Mouse (Mus musculus) stomach, embryonic 14.5 days (tissue): ENCODE data around the gene Fhit. TPM values are rescaled to one million over a fixed set of nuclear protein-coding genes. Genes with fewer than 3 reads are reported as not detected.
A peak's percentile ranks its signal among the peaks of the same experiment; 100 is the strongest.

Source experiments
- ATAC-seq: fragments of 200-750 bp; cut with Nextera tagmentation; 2 replicates; pipeline ENCODE4 v1.8.0; 2017; ENCODE audit warnings: low read depth, moderate TSS enrichment; ENCODE audit not compliant: insufficient number of reproducible peaks, insufficient read depth, low FRiP score
- H3K27ac ChIP-seq: fragments of 300-500 bp; sonication (generic); 2 replicates; pipeline ENCODE4 v1.5.1; 2014; ENCODE audit warnings: mild to moderate bottlenecking, low read length, moderate library complexity, mixed read lengths
- H3K27me3 ChIP-seq: fragments of 300-500 bp; sonication (generic); 2 replicates; pipeline ENCODE4 v1.6.1; 2014; ENCODE audit warnings: low read length, control low read depth, mixed read lengths; ENCODE audit not compliant: control insufficient read depth, insufficient read depth
- H3K36me3 ChIP-seq: fragments of 300-500 bp; sonication (generic); 2 replicates; pipeline ENCODE4 v1.6.1; 2014; ENCODE audit warnings: mild to moderate bottlenecking, control low read depth, low read length, moderate library complexity, mixed read lengths; ENCODE audit not compliant: control insufficient read depth, insufficient read depth
- H3K4me1 ChIP-seq: fragments of 300-500 bp; sonication (generic); 2 replicates; pipeline ENCODE4 v1.6.1; 2014; ENCODE audit warnings: low read length, control low read depth, mixed read lengths; ENCODE audit not compliant: control insufficient read depth, insufficient read depth
- H3K4me2 ChIP-seq: fragments of 300-500 bp; sonication (generic); replicated peaks from 2 replicates; pipeline ENCODE4 v1.6.1; 2014; ENCODE audit warnings: low read depth, low read length, control low read depth
- H3K4me3 ChIP-seq: fragments of 300-500 bp; sonication (generic); 2 replicates; pipeline ENCODE4 v1.5.1; 2014; ENCODE audit warnings: low read depth, low read length, control low read depth
- H3K9ac ChIP-seq: fragments of 300-500 bp; sonication (generic); replicated peaks from 2 replicates; pipeline ENCODE4 v1.6.1; 2014; ENCODE audit warnings: low read depth, mild to moderate bottlenecking, control low read depth, low read length, moderate library complexity, mixed read lengths
- H3K9me3 ChIP-seq: fragments of 300-500 bp; sonication (generic); 2 replicates; pipeline ENCODE4 v1.6.1; 2016; ENCODE audit warnings: low read depth, low read length, control low read depth; ENCODE audit not compliant: control insufficient read depth
- WGBS: fragments of 180-500 bp; shearing (Covaris S2); extraction: QIAGEN DNeasy Blood & Tissue Kit; methylation state at CpG from one replicate; pipeline ENCODE4 v1.1.7; 2014; 5-methylcytosine and 5-hydroxymethylcytosine counted together
- polyA plus RNA-seq: library from polyadenylated mRNA; unstranded; fragments of >200 nt; fragmentation: Nextera tagmentation; extraction: Ambion mirVana; gene quantifications from 2 replicates; pipeline ENCODE4 v1.2.1, GENCODE M21; 2014

Fhit gene
- polyA plus RNA-seq = 9.7 and 10.3 TPM in 2 replicates

DNA sequence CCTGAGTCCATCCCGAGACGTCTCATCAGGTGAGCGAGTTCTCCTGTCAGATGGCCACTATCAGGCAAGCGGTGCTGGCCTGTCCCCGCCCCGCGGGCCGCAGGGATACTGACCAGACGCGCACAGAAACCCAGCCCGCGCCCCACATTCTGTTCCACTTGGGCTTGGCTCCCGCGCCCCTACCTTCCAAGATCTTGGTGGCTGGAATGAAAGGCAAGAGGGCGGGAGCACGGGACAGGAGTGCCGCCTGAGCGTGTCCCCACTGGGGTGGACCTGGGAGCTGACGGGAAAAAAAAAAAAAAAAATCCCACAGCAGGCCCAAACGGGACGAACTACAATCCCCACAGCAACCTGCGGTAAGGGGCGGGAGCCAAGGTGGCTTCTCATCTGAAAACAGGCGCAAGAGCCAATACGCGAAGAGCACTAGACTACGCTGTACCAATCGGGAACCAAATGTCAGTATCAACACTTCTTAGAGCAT lies at the start of gene Fhit:
Fhit (minus strand) TSS at position 285 of the 481 bp plus-strand sequence.
- WGBS = under 1% methylated on average over 28 of the region's 28 CpGs
- Histone ChIP-seq H3K36me3 (no peaks in the 10 kb centered on the region), H3K4me3 (peak within 1 kb of the TSS; percentile 61), H3K4me2 (peak within 1 kb of the TSS; percentile 71), H3K9ac (peak within 1 kb of the TSS; percentile 40), H3K27ac (peak within 1 kb of the TSS; percentile 22; the same call in 1 of the 2 replicates), H3K9me3 (no peaks in the 10 kb centered on the region), H3K27me3 (no peaks in the 10 kb centered on the region), H3K4me1 (no peaks in the 10 kb centered on the region)
- ATAC-seq = peak; percentile 98

DNA sequence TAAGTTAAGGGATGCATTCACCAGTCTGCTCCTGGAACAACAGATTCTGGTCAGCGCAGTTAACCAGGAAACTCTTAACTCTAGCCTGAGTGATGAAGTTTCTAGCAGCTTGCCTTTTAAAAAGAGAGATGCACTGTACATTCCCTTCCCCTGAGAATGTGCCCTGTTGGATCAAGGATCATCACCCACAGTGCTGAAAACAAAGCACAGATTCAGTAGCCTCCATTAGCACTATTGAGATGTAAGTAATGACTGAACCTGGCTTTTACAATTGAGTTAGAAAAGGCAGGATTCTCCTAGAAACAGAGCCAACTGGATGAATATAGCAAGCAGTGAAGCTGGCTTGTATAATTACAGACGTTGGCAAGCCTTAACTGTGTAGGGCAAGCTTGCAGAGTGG lies 45.0 kb upstream of the Fhit start:
- WGBS = 62% methylated on average over 2 of the region's 2 CpGs
- Histone ChIP-seq H3K9me3 (no peaks in the 10 kb centered on the region), H3K27ac (no peak overlapping the region), H3K4me1 (no peaks in the 10 kb centered on the region), H3K36me3 (no peaks in the 10 kb centered on the region), H3K9ac (no peak overlapping the region), H3K4me3 (no peak overlapping the region), H3K27me3 (no peaks in the 10 kb centered on the region), H3K4me2 (no peak overlapping the region)
- ATAC-seq = no peak

DNA sequence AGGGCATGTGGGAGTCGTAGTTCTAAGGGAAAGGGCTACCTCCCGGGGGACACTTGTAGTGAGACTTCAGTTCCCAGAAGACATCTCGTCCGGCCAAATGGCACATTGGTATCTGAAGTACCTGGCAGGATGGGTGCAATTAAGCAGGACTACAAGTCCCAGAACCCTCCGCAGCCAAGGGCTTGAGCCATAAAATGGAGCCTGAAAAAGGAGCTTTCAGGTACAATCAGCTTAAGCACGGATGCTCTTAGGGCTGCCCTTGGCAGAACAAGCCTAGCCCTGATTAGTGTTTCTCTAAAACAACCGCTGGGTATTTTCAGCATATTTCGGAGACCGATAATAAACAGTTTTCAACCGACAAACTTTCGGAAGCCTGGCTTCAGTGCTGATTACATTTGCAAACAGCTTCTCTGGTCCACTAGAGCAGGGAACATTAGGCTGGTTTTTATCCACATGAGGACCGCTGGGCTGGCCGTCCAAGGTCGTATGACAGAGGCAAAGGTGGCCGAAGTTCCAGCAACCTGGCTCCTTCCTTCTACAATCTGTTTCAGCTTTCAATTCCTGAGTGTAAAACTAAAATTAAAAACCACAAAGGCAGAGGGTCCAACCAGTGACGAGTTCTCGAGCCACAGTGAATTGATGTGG lies 907 bp downstream of the Fhit start:
- Histone ChIP-seq H3K27me3 (no peaks in the 10 kb centered on the region), H3K9ac (peak overlapping the region; percentile 40; the same call in 1 of the 2 replicates), H3K36me3 (no peaks in the 10 kb centered on the region), H3K9me3 (no peaks in the 10 kb centered on the region), H3K4me2 (peak overlapping the region; percentile 71), H3K27ac (no peak overlapping the region; the same call in 1 of the 2 replicates), H3K4me3 (peak overlapping the region; percentile 61), H3K4me1 (no peaks in the 10 kb centered on the region)
- WGBS = 6% methylated on average over 17 of the region's 17 CpGs
- ATAC-seq = peak; percentile 80

- H3K27me3 ChIP-seq = no peaks in the 10 kb centered on the region
- no peaks in the 10 kb centered on the region for H3K4me1 ChIP-seq
- no peak overlapping the region for H3K4me3 ChIP-seq
- 85% methylated on average over 11 of the region's 11 CpGs for WGBS
- H3K9me3 ChIP-seq = no peaks in the 10 kb centered on the region
- no peak overlapping the region for H3K27ac ChIP-seq
- H3K36me3 ChIP-seq = no peaks in the 10 kb centered on the region
- H3K4me2 ChIP-seq = no peak overlapping the region
- no peak overlapping the region for H3K9ac ChIP-seq
- no peak for ATAC-seq
Observed at GRCm38 (mm10) chr14:11159641-11160040, 2.2 kb downstream of the Fhit start.

DNA sequence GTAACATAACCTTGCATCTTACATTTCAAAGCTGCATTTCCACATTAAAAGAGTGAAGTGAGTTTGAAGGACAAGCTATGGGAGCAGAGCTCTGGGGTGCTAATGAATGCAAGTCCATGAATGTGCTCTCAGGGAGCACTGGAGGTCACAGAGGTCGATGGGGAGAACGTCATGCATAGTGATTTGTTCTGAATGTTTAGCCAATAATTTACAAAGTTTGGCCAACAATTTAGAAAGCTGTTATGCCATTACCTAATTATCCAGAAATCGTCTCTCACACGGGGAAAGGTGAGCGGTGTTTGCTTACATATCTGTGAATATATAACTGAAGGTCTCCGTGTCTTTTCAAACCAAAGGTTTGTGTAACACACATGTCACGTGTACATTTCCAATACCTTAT lies 2.8 kb downstream of the Fhit start:
- no peaks in the 10 kb centered on the region for H3K4me1 ChIP-seq
- no peaks in the 10 kb centered on the region for H3K9me3 ChIP-seq
- no peaks in the 10 kb centered on the region for H3K27me3 ChIP-seq
- no peak overlapping the region for H3K27ac ChIP-seq
- no peak overlapping the region for H3K9ac ChIP-seq
- ATAC-seq = no peak
- H3K36me3 ChIP-seq = no peaks in the 10 kb centered on the region
- H3K4me3 ChIP-seq = no peak overlapping the region
- 69% methylated on average over 7 of the region's 7 CpGs for WGBS
- no peak overlapping the region for H3K4me2 ChIP-seq

DNA sequence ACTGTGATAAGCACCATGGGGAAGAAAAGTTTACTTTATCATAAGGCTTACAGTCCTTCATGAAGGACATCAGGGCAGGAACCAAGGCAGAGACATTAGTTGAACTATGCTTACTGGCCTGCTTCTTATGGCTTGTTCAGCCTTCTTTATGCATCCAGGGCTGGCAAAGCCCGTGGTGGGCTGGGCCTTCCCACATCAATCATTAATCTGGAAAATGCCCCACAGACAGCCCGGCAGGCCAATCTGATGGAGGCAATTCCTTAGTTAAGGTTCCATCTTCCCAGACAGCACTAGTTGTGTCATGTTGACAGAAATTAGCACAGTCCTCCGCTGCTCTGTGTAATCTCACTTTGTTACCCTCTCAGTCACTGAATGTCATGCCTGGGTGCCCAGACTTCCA lies 4.1 kb downstream of the Fhit start:
- no peaks in the 10 kb centered on the region for H3K9me3 ChIP-seq
- H3K4me2 ChIP-seq = no peak overlapping the region
- no peaks in the 10 kb centered on the region for H3K36me3 ChIP-seq
- 76% methylated on average over 3 of the region's 3 CpGs for WGBS
- H3K4me1 ChIP-seq = no peaks in the 10 kb centered on the region
- H3K27ac ChIP-seq = no peak overlapping the region
- no peak for ATAC-seq
- no peaks in the 10 kb centered on the region for H3K27me3 ChIP-seq
- H3K4me3 ChIP-seq = no peak overlapping the region
- H3K9ac ChIP-seq = no peak overlapping the region

- H3K4me2 ChIP-seq = no peak overlapping the region
- H3K27me3 ChIP-seq = no peaks in the 10 kb centered on the region
- no peak overlapping the region for H3K9ac ChIP-seq
- 66% methylated on average over 9 of the region's 9 CpGs for WGBS
- no peak overlapping the region for H3K27ac ChIP-seq
- no peaks in the 10 kb centered on the region for H3K9me3 ChIP-seq
- no peak overlapping the region for H3K4me3 ChIP-seq
- no peak for ATAC-seq
- H3K36me3 ChIP-seq = no peaks in the 10 kb centered on the region
- no peaks in the 10 kb centered on the region for H3K4me1 ChIP-seq
Observed at GRCm38 (mm10) chr14:11151634-11152321, 10.1 kb downstream of the Fhit start.

- no peak for ATAC-seq
- no peaks in the 10 kb centered on the region for H3K36me3 ChIP-seq
- H3K4me2 ChIP-seq = no peak overlapping the region
- no peak overlapping the region for H3K27ac ChIP-seq
- H3K9me3 ChIP-seq = no peaks in the 10 kb centered on the region
- H3K9ac ChIP-seq = no peak overlapping the region
- H3K4me1 ChIP-seq = no peaks in the 10 kb centered on the region
- no peak overlapping the region for H3K4me3 ChIP-seq
- 80% methylated on average over 12 of the region's 12 CpGs for WGBS
- no peaks in the 10 kb centered on the region for H3K27me3 ChIP-seq
Observed at GRCm38 (mm10) chr14:11133787-11134735, 27.8 kb downstream of the Fhit start.
